Mouse (Mus musculus) intestine, postnatal 0 days (tissue): Measurements from ENCODE around the gene Chka. TPM values are rescaled to one million over a fixed set of nuclear protein-coding genes. Genes with fewer than 3 reads are reported as not detected.
A peak's percentile ranks its signal among the peaks of the same experiment; 100 is the strongest.

Experiments
- ATAC-seq: fragments of 200-750 bp; cut with Nextera tagmentation; 2 replicates; pipeline ENCODE4 v1.8.0; 2017; ENCODE audit warnings: mild to moderate bottlenecking, moderate TSS enrichment, moderate library complexity
- H3K27ac ChIP-seq: fragments of 300-500 bp; sonication (generic); 2 replicates; pipeline ENCODE4 v1.5.1; 2014; ENCODE audit warnings: mild to moderate bottlenecking, low read depth, low read length, moderate library complexity
- H3K27me3 ChIP-seq: fragments of 300-500 bp; sonication (generic); replicated peaks from 2 replicates; pipeline ENCODE4 v1.6.1; 2014; ENCODE audit warnings: low read length, mixed read lengths; ENCODE audit not compliant: control insufficient read depth, insufficient read depth
- H3K36me3 ChIP-seq: fragments of 300-500 bp; sonication (generic); 2 replicates; pipeline ENCODE4 v1.6.1; 2014; ENCODE audit warnings: mild to moderate bottlenecking, moderate library complexity; ENCODE audit not compliant: control insufficient read depth, insufficient read depth
- H3K4me1 ChIP-seq: fragments of 300-500 bp; sonication (generic); replicated peaks from 2 replicates; pipeline ENCODE4 v1.6.1; 2014; ENCODE audit warnings: antibody characterized with exemption, low read length, mixed read lengths; ENCODE audit not compliant: control insufficient read depth, insufficient read depth
- H3K4me2 ChIP-seq: fragments of 300-500 bp; sonication (generic); replicated peaks from 2 replicates; pipeline ENCODE4 v1.6.1; 2014; ENCODE audit warnings: low read depth, mild to moderate bottlenecking, moderate library complexity
- H3K4me3 ChIP-seq: fragments of 300-500 bp; sonication (generic); 2 replicates; pipeline ENCODE4 v1.5.1; 2014; ENCODE audit warnings: low read depth, low read length
- H3K9ac ChIP-seq: fragments of 300-500 bp; sonication (generic); 2 replicates; pipeline ENCODE4 v1.6.1; 2014; ENCODE audit warnings: mild to moderate bottlenecking, low read depth, low read length
- H3K9me3 ChIP-seq: fragments of 300-500 bp; sonication (generic); 2 replicates; pipeline ENCODE4 v1.6.1; 2016; ENCODE audit warnings: mixed run types; ENCODE audit not compliant: control insufficient read depth
- CTCF ChIP-seq: sonication (generic); IDR thresholded peaks from 2 replicates; pipeline ENCODE4 v1.5.1; 2016; ENCODE audit warnings: low read depth, mild to moderate bottlenecking, control low read depth, antibody characterized with exemption, moderate library complexity
- WGBS: fragments of 180-500 bp; shearing (Covaris S2); extraction: QIAGEN DNeasy Blood & Tissue Kit; methylation state at CpG from one replicate; pipeline ENCODE4 v1.1.7; 2014; 5-methylcytosine and 5-hydroxymethylcytosine counted together
- polyA plus RNA-seq: library from polyadenylated mRNA; unstranded; fragments of >200 nt; fragmentation: Nextera tagmentation; extraction: Ambion mirVana; gene quantifications from 2 replicates; pipeline ENCODE4 v1.2.1, GENCODE M21; 2015

Chka gene
- polyA plus RNA-seq, 1 experiment from 2014 or later: 113 TPM

- WGBS: 74% methylated on average over 3 of the region's 3 CpGs
- Histone ChIP-seq H3K27me3 (no peaks in the 10 kb centered on the region), H3K9ac (no peak overlapping the region), H3K4me2 (no peak overlapping the region), H3K4me1 (peaks cover 4% of the 10 kb centered on the region), H3K27ac (no peak overlapping the region), H3K36me3 (no peaks in the 10 kb centered on the region), H3K9me3 (no peaks in the 10 kb centered on the region), H3K4me3 (no peak overlapping the region)
- TF ChIP-seq CTCF: no peak
- ATAC-seq: no peak
These were observed 12.6 kb upstream of the Chka start for GRCm38 (mm10) chr19:3838931-3839330.

- no peak for TF ChIP-seq CTCF
- Histone ChIP-seq H3K9ac (no peak overlapping the region), H3K4me1 (peaks cover 4% of the 10 kb centered on the region), H3K4me2 (no peak overlapping the region), H3K27ac (no peak overlapping the region), H3K4me3 (no peak overlapping the region), H3K27me3 (no peaks in the 10 kb centered on the region), H3K36me3 (no peaks in the 10 kb centered on the region), H3K9me3 (no peaks in the 10 kb centered on the region)
- 23% methylated on average over 2 of the region's 2 CpGs for WGBS
- no peak for ATAC-seq
These were observed 11.9 kb upstream of the Chka start for GRCm38 (mm10) chr19:3839686-3840085.

- Histone ChIP-seq H3K9me3 (no peaks in the 10 kb centered on the region), H3K4me1 (peaks cover 4% of the 10 kb centered on the region; the same call in 1 of the 2 replicates), H3K4me2 (no peak overlapping the region), H3K27ac (no peak overlapping the region), H3K27me3 (no peaks in the 10 kb centered on the region), H3K4me3 (no peak overlapping the region), H3K9ac (no peak overlapping the region), H3K36me3 (no peaks in the 10 kb centered on the region)
- TF ChIP-seq CTCF: no peak
- 22% methylated on average over 5 of the region's 5 CpGs for WGBS
- ATAC-seq: no peak
These were observed 11.3 kb upstream of the Chka start for GRCm38 (mm10) chr19:3840214-3840651.

GRCm38 (mm10) chr19:3840685-3841084, 10.9 kb upstream of the Chka start:
- 75% methylated on average over 5 of the region's 5 CpGs for WGBS
- Histone ChIP-seq H3K9me3 (no peaks in the 10 kb centered on the region), H3K27ac (no peak overlapping the region), H3K9ac (no peak overlapping the region), H3K36me3 (no peaks in the 10 kb centered on the region), H3K27me3 (no peaks in the 10 kb centered on the region), H3K4me1 (peaks cover 4% of the 10 kb centered on the region; the same call in 1 of the 2 replicates), H3K4me3 (no peak overlapping the region), H3K4me2 (no peak overlapping the region)
- no peak for TF ChIP-seq CTCF
- ATAC-seq: no peak

- Histone ChIP-seq H3K27ac (no peak overlapping the region), H3K27me3 (no peaks in the 10 kb centered on the region), H3K36me3 (no peaks in the 10 kb centered on the region), H3K4me2 (no peak overlapping the region), H3K4me3 (no peak overlapping the region), H3K4me1 (peaks cover 4% of the 10 kb centered on the region; the same call in 1 of the 2 replicates), H3K9me3 (no peaks in the 10 kb centered on the region), H3K9ac (no peak overlapping the region)
- TF ChIP-seq CTCF: no peak
- ATAC-seq: 0 out of 2 replicates have a peak, but pooled peaks have one; percentile 9
- WGBS: 31% methylated on average over 12 of the region's 12 CpGs
These were observed 9.0 kb upstream of the Chka start for GRCm38 (mm10) chr19:3842359-3843148.

GRCm38 (mm10) chr19:3843629-3844028, 7.9 kb upstream of the Chka start:
- no peaks in the 10 kb centered on the region for H3K27me3 ChIP-seq
- H3K27ac ChIP-seq: no peak overlapping the region
- no peak for TF ChIP-seq CTCF
- no peaks in the 10 kb centered on the region for H3K36me3 ChIP-seq
- H3K4me3 ChIP-seq: no peak overlapping the region
- H3K4me2 ChIP-seq: no peak overlapping the region
- 60% methylated on average over 2 of the region's 2 CpGs for WGBS
- no peak overlapping the region for H3K9ac ChIP-seq
- H3K9me3 ChIP-seq: no peaks in the 10 kb centered on the region
- ATAC-seq: no peak
- peaks cover 4% of the 10 kb centered on the region; the same call in 1 of the 2 replicates for H3K4me1 ChIP-seq
